Mouse (Mus musculus) ES-Bruce4 (cell line): ENCODE measurements at regions not wholly inside any gene's neighbourhood (a gene's known extent, or its start where the extent isn't known, plus 50 kb on each side); places are given as distances from the start of the nearest gene placed in this dataset.

ENCODE experiments used
- CTCF ChIP-seq: IDR thresholded peaks from one replicate; pipeline ENCODE4 v1.8.1; 2011; ENCODE audit warnings: low read depth, low read length
- EP300 ChIP-seq: IDR thresholded peaks from 2 replicates; pipeline ENCODE4 v1.6.1; 2011; ENCODE audit warnings: low read depth, low read length; ENCODE audit not compliant: insufficient read depth
- POLR2A ChIP-seq: IDR thresholded peaks from one replicate; pipeline ENCODE4 v1.8.1; 2011; ENCODE audit warnings: low read length; ENCODE audit not compliant: insufficient read depth

GRCm38 (mm10) chr11:18709628-18710027, 309.2 kb downstream of the Meis1 start:
- no peak for TF ChIP-seq CTCF
- no peak for TF ChIP-seq POLR2A
- TF ChIP-seq EP300: no peak
